Mouse (Mus musculus) forebrain, embryonic 11.5 days (tissue): ENCODE results near the gene Pla2g2c. TPM values are rescaled to one million over a fixed set of nuclear protein-coding genes. Genes with fewer than 3 reads are reported as not detected.

Experiments
- ATAC-seq: fragments of 200-750 bp; cut with Nextera tagmentation; replicated peaks from 2 replicates; pipeline ENCODE4 v1.8.0; 2017; ENCODE audit warnings: moderate TSS enrichment; ENCODE audit not compliant: low FRiP score
- DNase-seq: peaks from one replicate; pipeline ENCODE4 v3.0.0-alpha.2; 2017; ENCODE audit warnings: low spot score
- H3K27ac ChIP-seq: fragments of 300-500 bp; sonication (generic); 2 replicates; pipeline ENCODE4 v1.5.1; 2014; ENCODE audit warnings: low read depth, low read length
- H3K27me3 ChIP-seq: fragments of 300-500 bp; sonication (generic); 2 replicates; pipeline ENCODE4 v1.6.1; 2014; ENCODE audit warnings: mild to moderate bottlenecking, low read length, mixed read lengths; ENCODE audit not compliant: control insufficient read depth, insufficient read depth
- H3K36me3 ChIP-seq: fragments of 300-500 bp; sonication (generic); 2 replicates; pipeline ENCODE4 v1.6.1; 2014; ENCODE audit warnings: mild to moderate bottlenecking, low read length, moderate library complexity, mixed read lengths; ENCODE audit not compliant: control insufficient read depth, insufficient read depth
- H3K4me1 ChIP-seq: fragments of 300-500 bp; sonication (generic); replicated peaks from 2 replicates; pipeline ENCODE4 v1.6.1; 2014; ENCODE audit warnings: low read length, mixed read lengths; ENCODE audit not compliant: control insufficient read depth, insufficient read depth
- H3K4me2 ChIP-seq: fragments of 300-500 bp; sonication (generic); 2 replicates; pipeline ENCODE4 v1.6.1; 2014; ENCODE audit warnings: low read depth, mild to moderate bottlenecking, low read length, moderate library complexity, mixed read lengths; ENCODE audit not compliant: severe bottlenecking
- H3K4me3 ChIP-seq: fragments of 300-500 bp; sonication (generic); 2 replicates; pipeline ENCODE4 v1.5.1; 2014; ENCODE audit warnings: low read depth, low read length
- H3K9ac ChIP-seq: fragments of 300-500 bp; sonication (generic); 2 replicates; pipeline ENCODE4 v1.6.1; 2014; ENCODE audit warnings: low read length
- H3K9me3 ChIP-seq: fragments of 300-500 bp; sonication (generic); 2 replicates; pipeline ENCODE4 v1.6.1; 2016; ENCODE audit warnings: low read length, mixed read lengths; ENCODE audit not compliant: control insufficient read depth
- WGBS: fragments of 180-500 bp; shearing (Covaris S2); extraction: QIAGEN DNeasy Blood & Tissue Kit; methylation state at CpG from one replicate; pipeline ENCODE4 v1.1.7; 2014; 5-methylcytosine and 5-hydroxymethylcytosine counted together
- polyA plus RNA-seq: library from polyadenylated mRNA; unstranded; fragments of >200 nt; fragmentation: Nextera tagmentation; extraction: Ambion mirVana; gene quantifications from 2 replicates; pipeline ENCODE4 v1.2.1, GENCODE M21; 2014

Pla2g2c gene
- polyA plus RNA-seq, 1 experiment from 2014 or later, result 0.37 TPM

GRCm38 (mm10) chr4:138772386-138772785 is 47.8 kb downstream of the Pla2g2c start:
- Histone ChIP-seq H3K27ac (no peak overlapping the region), H3K36me3 (no peaks in the 10 kb centered on the region), H3K27me3 (no peaks in the 10 kb centered on the region), H3K9me3 (no peaks in the 10 kb centered on the region), H3K4me1 (no peaks in the 10 kb centered on the region), H3K4me2 (no peak overlapping the region), H3K9ac (no peak overlapping the region), H3K4me3 (no peak overlapping the region)
- WGBS, result 88% methylated on average over 5 of the region's 5 CpGs
- ATAC-seq, result no peak
- DNase-seq, result no peak

GRCm38 (mm10) chr4:138775435-138775834 is 50.8 kb downstream of the Pla2g2c start, which contains the start of gene Pla2g2d:
Gene Pla2g2d (plus strand): TSS chr4:138775735.
- Histone ChIP-seq H3K36me3 (no peaks in the 10 kb centered on the region), H3K4me1 (no peaks in the 10 kb centered on the region), H3K4me3 (no peak within 1 kb of the TSS), H3K27ac (no peak within 1 kb of the TSS), H3K9ac (no peak within 1 kb of the TSS), H3K4me2 (no peak within 1 kb of the TSS), H3K27me3 (no peaks in the 10 kb centered on the region), H3K9me3 (no peaks in the 10 kb centered on the region)
- 83% methylated on average over 6 of the region's 6 CpGs for WGBS
- ATAC-seq (no peak), DNase-seq (no peak)

- Histone ChIP-seq H3K36me3 (no peaks in the 10 kb centered on the region), H3K4me2 (no peak overlapping the region), H3K27ac (no peak overlapping the region), H3K9ac (no peak overlapping the region), H3K9me3 (no peaks in the 10 kb centered on the region), H3K4me1 (no peaks in the 10 kb centered on the region), H3K27me3 (no peaks in the 10 kb centered on the region), H3K4me3 (no peak overlapping the region)
- 57% methylated on average over 20 of the region's 20 CpGs for WGBS
- no peak for ATAC-seq
- no peak for DNase-seq
Observed at GRCm38 (mm10) chr4:138777417-138778407, 53.1 kb downstream of the Pla2g2c start.

- H3K27ac ChIP-seq, result no peak overlapping the region
- H3K27me3 ChIP-seq, result no peaks in the 10 kb centered on the region
- ATAC-seq (no peak), DNase-seq (no peak)
- H3K36me3 ChIP-seq, result no peaks in the 10 kb centered on the region
- 97% methylated on average over 5 of the region's 5 CpGs for WGBS
- H3K4me3 ChIP-seq, result no peak overlapping the region
- H3K9me3 ChIP-seq, result no peaks in the 10 kb centered on the region
- no peaks in the 10 kb centered on the region for H3K4me1 ChIP-seq
- H3K4me2 ChIP-seq, result no peak overlapping the region
- no peak overlapping the region for H3K9ac ChIP-seq
Observed at GRCm38 (mm10) chr4:138780300-138780699, 55.7 kb downstream of the Pla2g2c start.

GRCm38 (mm10) chr4:138782098-138782497 is 57.5 kb downstream of the Pla2g2c start:
- no peak for DNase-seq

GRCm38 (mm10) chr4:138785721-138786120 is 61.1 kb downstream of the Pla2g2c start:
- no peak overlapping the region for H3K4me2 ChIP-seq
- no peaks in the 10 kb centered on the region for H3K4me1 ChIP-seq
- ATAC-seq, result no peak
- no peaks in the 10 kb centered on the region for H3K27me3 ChIP-seq
- H3K27ac ChIP-seq, result no peak overlapping the region
- H3K9me3 ChIP-seq, result no peaks in the 10 kb centered on the region
- H3K4me3 ChIP-seq, result no peak overlapping the region
- 64% methylated on average over 4 of the region's 4 CpGs for WGBS
- no peak overlapping the region for H3K9ac ChIP-seq
- no peak for DNase-seq
- H3K36me3 ChIP-seq, result no peaks in the 10 kb centered on the region

More at GRCm38 (mm10) chr4:138782098-138782497, 57.5 kb downstream of the Pla2g2c start:
- no peak overlapping the region for H3K27ac ChIP-seq
- no peak overlapping the region for H3K9ac ChIP-seq
- ATAC-seq, result no peak
- no peaks in the 10 kb centered on the region for H3K9me3 ChIP-seq
- H3K36me3 ChIP-seq, result no peaks in the 10 kb centered on the region
- WGBS, result 85% methylated on average over 6 of the region's 6 CpGs
- no peak overlapping the region for H3K4me2 ChIP-seq
- no peaks in the 10 kb centered on the region for H3K4me1 ChIP-seq
- H3K4me3 ChIP-seq, result no peak overlapping the region
- no peaks in the 10 kb centered on the region for H3K27me3 ChIP-seq

GRCm38 (mm10) chr4:138786141-138786540 is 61.5 kb downstream of the Pla2g2c start:
- H3K4me3 ChIP-seq, result no peak overlapping the region
- no peak for ATAC-seq
- no peaks in the 10 kb centered on the region for H3K36me3 ChIP-seq
- DNase-seq, result no peak
- no peaks in the 10 kb centered on the region for H3K4me1 ChIP-seq
- no peak overlapping the region for H3K27ac ChIP-seq
- H3K4me2 ChIP-seq, result no peak overlapping the region
- 79% methylated on average over 4 of the region's 4 CpGs for WGBS
- H3K27me3 ChIP-seq, result no peaks in the 10 kb centered on the region
- H3K9me3 ChIP-seq, result no peaks in the 10 kb centered on the region
- no peak overlapping the region for H3K9ac ChIP-seq

- no peaks in the 10 kb centered on the region for H3K27me3 ChIP-seq
- no peaks in the 10 kb centered on the region for H3K4me1 ChIP-seq
- H3K9ac ChIP-seq, result no peak overlapping the region
- no peaks in the 10 kb centered on the region for H3K9me3 ChIP-seq
- WGBS, result 91% methylated on average over 4 of the region's 4 CpGs
- no peak for ATAC-seq
- no peak for DNase-seq
- no peak overlapping the region for H3K4me3 ChIP-seq
- no peak overlapping the region for H3K27ac ChIP-seq
- H3K36me3 ChIP-seq, result no peaks in the 10 kb centered on the region
- H3K4me2 ChIP-seq, result no peak overlapping the region
Observed at GRCm38 (mm10) chr4:138788381-138788780, 63.8 kb downstream of the Pla2g2c start.
